Mouse (Mus musculus) G1E-ER4 (cell line): Measurements from ENCODE around the gene Ipmk. TPM values are rescaled to one million over a fixed set of nuclear protein-coding genes. Genes with fewer than 3 reads are reported as not detected.

Experiments used
- GATA1 ChIP-seq: IDR thresholded peaks from one replicate; pipeline ENCODE4 v1.8.0; 2012; ENCODE audit warnings: low read length, inconsistent platforms
- polyA plus RNA-seq: library from polyadenylated mRNA; stranded (reverse); fragments of >175 nt; gene quantifications from 2 replicates; pipeline ENCODE4 v1.2.3, GENCODE M21; 2012

Gene Ipmk
- polyA plus RNA-seq, 1 experiment: 17.1 TPM

DNA sequence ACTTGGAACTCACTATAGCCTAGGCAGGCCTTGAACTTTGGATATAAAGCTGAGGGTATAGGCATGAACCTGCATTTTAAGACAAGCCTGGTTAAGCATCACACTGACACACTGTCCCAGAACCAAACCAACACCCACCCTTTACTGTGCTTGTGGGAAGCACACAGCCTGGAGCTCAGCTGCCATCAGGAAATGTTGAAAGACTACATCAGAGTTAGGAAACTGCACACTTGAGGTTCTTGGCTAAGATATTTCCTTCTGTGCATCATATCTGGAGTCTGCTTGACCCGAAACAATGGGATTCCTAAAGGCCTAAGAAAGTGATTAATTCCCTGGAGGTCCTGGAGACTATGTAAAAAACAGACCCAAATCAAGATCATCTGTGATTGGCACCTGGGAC lies 1.7 kb downstream of the Ipmk start:
- TF ChIP-seq GATA1: no peak

DNA sequence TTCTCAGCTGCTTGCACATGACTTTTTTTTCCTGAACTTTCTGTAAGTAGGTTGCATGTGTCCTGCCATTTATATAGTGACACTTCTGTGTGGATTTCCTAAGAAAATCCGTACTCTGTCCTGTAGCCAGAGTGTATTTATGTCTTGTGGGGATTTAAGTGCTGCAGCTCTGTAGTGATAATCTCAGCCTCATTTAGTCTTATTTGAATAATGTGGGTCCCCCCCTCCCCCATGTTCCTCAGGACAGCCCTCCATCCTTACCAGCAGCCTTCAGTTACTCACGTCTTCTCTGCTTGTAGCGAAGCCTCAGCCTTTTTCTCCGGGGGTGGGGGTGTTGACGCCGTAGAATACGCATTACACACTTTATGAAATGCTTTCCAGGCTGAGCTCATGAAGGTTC lies 3.7 kb downstream of the Ipmk start:
- no peak for TF ChIP-seq GATA1

DNA sequence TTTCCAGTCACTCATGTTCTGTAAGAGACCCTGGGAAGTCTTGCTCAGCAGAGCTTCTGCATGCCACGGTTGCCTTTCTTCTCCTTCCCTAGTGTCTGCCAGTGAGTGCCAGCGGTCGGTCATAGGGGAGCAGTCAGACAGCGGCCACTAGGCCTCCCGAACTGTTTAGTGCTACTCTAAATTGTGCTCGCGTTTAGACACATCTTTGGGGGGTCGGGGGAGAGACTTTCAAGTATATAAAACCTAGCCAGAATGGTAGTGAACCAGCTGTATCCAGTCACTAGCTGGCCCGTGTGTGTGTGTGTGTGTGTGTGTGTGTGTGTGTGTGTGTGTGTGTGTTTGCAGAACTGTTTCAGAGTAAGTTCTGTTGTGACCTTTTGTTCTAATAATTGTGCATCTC lies 6.3 kb downstream of the Ipmk start:
- TF ChIP-seq GATA1: no peak

DNA sequence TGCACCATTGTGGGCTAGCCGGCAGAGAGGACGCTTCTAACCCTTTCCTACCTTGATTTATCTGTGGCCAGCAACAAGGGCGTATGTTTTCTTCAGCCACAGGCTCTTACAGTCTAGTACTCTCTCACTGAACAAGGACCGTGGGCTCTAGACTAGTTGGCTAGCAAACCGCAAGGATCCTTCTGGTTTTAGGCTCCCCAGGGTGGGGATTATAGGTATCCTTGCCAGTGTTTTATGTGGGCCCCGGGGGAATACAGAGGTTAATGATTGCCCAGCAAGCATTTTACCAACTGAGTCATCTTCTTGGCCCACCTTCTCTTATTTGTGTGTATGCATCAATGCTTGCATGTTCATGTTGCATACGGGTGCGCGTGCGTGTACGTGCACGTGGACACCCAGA lies 7.4 kb downstream of the Ipmk start:
- TF ChIP-seq GATA1: no peak

DNA sequence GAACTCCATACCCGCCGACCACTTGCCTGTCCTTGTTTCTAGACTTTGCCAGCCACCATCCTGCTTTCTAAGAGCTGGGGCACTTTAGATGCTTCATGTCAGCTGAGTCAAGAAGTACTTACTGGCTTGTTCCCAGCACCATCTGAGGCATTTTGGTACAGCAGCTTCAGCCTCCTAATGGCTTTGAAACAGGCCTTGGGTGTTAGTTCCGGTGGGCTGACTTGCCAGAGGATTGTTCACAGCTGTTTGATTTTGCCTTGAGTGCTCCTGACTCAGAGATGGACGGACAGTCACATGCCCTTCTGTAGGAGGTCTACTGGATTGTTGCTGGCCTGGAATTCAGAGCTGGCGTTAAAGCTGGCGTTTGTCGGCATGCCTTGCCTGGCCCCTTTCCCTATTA lies 13.5 kb downstream of the Ipmk start:
- no peak for TF ChIP-seq GATA1

DNA sequence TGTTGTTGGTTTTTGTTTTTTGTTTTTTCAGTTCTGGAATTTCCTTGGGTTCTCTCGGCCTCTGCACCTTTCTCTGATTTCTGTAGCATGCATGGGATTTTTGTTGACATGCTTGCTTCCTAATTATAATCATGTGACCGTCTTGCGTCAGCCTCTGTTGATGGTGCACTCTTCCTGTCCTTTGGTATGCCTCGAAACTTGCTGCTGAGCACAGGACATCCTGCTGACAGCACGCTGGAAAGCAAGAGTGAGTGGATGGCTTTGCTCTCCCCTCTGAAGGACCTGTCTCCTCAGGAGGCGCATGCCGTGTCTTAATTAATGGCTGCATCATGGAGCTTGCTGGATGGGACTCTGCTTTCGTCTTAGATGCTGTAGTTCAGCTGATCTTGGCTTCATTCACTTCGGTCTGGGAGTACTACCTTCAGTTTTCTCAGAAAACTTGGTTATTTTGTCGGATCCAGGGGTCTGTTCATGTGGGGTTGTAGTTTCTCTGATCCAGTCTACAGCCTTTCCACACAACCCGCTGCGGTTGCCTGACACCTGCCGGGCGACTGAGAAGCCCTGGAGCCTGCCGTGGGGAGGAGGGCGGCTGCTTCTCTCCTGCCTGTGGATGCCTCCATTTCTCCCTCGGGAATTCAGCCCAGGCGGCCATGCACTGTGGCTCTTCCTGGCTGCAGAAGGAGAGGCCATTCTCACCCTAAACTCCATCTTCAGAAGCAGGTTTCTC lies 14.4 kb downstream of the Ipmk start:
- TF ChIP-seq GATA1: no peak

DNA sequence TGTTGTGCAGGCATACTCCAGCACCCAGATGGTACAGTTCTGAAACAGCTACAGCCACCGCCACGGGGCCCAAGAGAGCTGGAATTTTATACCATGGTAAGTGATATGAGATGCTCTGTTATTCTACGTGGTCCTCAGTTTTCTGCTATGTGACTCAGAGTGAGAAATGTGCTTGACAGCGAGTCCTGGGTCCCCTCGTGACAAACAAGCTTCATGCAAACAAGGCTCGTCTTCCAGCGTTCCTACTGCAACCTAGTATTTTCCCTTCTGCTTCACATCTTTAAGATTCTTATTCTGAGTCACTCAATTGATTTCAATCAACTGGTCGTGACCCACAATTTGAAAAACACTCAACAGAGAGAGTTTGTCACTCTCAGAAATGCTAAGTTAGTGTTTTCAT lies 15.9 kb downstream of the Ipmk start:
- no peak for TF ChIP-seq GATA1

DNA sequence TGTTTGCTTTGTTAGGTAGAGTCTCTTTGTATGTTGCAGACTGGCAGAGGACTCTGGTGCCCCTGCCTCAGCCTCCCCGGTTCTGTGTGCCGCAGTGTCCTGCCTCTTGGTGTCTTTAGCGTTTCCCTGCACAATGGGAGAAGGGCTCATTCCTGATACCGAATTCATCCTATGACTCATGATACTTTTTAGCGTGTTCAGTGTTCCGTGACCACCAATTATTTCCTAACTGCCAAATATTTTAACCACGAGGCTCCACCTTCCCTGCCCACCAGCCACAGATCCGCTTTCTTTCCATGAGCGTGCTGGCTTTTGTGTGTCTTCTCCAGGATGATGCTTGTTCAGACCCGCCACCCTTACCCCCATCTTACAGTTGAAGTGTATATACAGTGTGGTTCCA lies 16.3 kb downstream of the Ipmk start:
- no peak for TF ChIP-seq GATA1

DNA sequence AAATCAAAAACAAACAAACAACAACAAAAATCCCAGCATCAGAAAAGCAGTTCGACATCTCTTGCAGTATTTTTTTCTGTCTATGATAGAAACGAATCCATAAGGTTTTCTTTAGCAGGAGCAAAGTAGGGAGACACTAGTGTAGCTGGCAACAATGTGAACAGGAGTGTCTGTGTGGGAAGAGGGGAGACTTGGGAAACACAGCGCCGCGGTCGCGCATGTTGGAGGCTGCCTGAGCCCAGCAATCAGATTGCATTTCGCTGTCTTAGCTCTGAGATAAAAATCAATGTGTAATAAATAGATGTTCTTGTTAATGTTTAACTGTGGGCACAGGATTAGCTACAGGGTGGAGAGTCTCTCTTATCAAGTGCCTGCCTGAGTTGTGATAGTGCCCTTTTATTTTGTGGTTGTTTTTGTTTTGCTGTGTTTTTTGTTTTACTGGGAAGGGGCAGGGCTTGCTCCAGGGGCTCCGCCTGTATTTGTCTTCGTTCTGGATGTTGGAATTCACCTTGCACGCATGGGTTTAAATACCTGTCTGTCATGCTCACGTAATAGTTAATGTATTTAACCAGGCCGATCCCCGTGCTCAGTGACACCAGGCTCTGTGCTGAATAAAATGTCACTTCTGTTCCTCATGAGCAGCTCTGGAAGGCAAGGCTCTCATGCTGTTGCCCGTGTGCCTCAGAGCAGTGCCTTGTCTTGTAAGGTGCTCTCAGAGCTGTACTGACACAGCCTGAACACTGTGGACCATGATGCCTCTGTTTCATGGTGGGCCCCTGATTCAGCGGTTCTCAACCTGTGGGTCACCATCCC lies 20.8 kb downstream of the Ipmk start:
- no peak for TF ChIP-seq GATA1

DNA sequence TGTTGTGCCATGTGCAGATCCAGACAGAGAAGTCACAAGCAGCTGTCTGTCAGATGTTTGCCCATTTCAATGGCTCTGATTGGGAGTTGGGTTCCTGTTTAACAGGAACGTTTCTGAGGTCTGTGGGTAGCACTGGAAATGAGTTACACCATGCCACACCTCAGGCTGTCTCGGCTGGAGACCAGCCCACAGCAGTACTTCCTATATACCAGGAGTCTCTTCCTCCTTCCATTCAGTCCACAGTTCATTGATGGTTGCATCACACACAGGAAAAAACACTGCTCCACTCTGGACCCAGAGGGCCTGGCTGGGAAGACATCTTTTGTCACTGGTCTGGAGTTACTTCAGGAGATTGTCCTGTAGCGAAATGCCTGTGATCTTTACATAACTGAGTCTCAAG lies 21.9 kb downstream of the Ipmk start:
- TF ChIP-seq GATA1: no peak

DNA sequence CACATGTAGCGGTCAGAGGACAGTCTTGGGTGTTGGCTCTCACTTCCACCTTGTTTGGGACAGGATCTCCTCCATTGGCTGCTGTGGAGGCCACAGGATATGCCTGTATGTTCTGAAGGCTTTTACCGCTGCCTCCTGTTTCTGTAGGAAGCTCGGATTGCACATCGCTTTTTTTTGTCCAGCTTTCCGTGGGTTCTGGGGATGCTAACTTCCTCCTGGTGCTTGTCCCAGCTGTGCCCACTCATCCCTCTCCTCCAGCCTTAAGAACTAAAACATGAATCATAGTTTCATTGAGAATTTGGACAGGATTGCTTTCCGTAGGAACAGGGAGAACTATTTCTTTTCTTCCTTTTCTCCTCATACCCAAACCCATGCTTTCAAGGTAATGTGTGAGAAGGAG lies 24.3 kb downstream of the Ipmk start:
- TF ChIP-seq GATA1: no peak

DNA sequence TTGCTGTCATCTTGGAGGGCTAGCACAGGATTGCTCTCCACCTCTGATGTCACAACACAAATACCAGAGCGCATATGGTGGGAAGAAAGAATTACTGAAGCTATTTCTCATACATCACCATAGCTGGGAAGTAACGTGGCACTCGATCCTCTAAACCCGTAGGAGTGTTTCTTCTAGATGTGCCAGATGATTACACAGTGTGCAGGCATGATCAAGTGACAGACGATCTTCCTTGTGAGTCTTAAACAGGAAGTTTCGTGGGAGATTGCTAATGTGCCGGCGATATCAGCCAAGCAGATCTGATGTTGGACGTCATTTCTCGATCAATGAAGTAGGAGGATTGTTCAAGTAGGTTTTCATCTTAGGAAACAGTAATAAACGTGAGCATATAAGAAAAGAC lies 26.1 kb downstream of the Ipmk start:
- TF ChIP-seq GATA1: no peak

DNA sequence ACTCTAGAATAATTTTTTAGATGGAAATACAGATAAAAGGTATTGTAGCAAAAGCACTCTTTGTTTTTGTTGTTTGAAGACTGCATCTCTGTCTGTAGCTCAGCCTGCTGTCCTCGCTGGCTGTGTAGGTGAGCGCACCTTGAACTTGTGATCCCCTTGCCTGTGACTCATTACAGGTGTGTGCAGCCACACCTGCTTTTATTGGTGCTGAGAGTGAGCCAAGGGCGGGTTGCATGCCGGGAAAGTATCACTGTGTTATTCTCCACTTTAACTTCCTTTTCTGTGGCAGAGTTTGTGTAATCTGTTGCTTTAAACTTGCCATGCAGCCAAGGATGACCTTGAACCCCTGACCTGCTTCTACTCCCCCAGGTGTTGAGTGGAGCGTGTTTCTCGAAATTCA lies 28.5 kb downstream of the Ipmk start:
- TF ChIP-seq GATA1: no peak

DNA sequence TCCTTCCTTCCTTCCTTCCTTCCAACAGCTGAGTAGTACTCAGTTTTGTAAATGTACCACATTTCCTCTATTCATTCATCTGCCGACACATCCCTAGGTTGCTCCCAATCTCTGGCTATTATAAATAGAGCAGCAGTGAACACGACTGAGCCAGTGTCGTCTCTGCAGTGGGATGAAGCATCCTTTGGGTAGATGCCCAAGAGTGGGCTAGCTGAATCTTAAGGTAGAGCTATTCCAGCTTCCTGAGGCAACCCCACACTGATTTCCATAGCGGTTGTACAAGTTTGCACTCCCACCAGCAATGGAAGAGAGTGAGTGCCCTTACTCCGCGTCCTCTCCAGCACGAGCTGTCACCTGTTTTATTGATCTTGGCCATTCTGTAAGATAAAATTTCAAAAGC lies 32.8 kb downstream of the Ipmk start:
- no peak for TF ChIP-seq GATA1

DNA sequence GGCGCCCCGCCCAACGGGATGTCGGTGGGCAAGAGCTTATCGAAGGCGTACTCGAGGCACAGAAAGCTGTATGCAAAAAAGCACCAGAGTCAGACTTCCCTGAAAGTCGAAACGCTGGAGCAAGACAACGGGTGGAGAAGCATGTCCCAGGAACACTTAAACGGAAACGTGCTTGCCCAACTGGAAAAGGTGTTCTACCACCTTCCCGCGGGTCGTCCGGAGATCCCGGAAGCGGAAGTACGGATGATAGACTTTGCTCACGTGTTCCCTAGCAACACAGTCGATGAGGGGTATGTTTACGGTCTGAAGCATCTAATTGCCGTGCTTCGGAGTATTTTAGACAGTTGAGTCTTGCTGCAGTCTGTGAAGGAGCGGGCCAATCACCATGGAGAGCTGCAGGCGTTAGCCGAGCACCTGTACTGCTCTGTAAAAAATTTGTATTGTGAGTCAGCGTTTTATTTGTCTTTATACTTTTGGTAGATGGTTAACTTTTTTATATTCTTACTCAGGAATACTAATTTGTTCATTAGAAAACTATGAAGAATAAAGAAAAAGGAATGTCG lies 34.0 kb downstream of the Ipmk start:
- TF ChIP-seq GATA1: no peak

DNA sequence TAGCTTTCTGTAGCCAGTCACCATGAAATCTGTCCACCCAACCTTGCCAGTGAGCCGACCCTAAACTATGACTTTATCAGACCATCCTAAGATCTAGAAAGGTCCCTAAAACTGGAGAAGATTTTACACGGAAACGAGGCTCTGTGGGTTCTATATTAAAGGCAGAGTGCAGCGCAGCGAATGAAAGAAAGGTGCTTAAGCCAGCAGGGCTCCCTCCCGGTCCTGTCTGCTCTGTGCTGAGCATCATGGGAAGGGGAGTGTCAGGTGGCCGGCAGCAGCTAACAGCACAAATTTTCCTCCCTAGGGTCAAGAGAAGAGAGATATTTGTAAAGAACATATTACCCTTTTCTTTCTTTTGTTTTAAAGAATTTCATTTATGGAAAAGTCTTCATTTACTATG lies 34.5 kb downstream of the Ipmk start:
- no peak for TF ChIP-seq GATA1
